Mouse (Mus musculus): ENCODE data around the gene Tas2r108.

- TF ChIP-seq ZC3H11A (IDR thresholded peaks at IDR 0.05; ENCODE audit: borderline replicate concordance, low read depth, low read length), result no peak
- no peak for TF ChIP-seq CHD2 (IDR thresholded peaks at IDR 0.05; ENCODE audit: low read depth, low read length)
- no peak for TF ChIP-seq MAFK (IDR thresholded peaks at IDR 0.05; ENCODE audit: insufficient read depth, low read depth, low read length)
Measured at GRCm38 (mm10) chr6:40519408-40519807, 26.1 kb downstream of the Tas2r108 start, which contains the start of gene Prss37.
